Mouse (Mus musculus) Patski (cell line): Measurements from ENCODE around the gene Gars. TPM values are rescaled to one million over a fixed set of nuclear protein-coding genes. Genes with fewer than 3 reads are reported as not detected.

Experiments used
- ATAC-seq: fragments of 100-300 bp; one replicate; pipeline ENCODE4 v1.8.0; 2021
- CTCF ChIA-PET: fragments of 350-600 bp; sonication (Branson Sonifier 250); formaldehyde crosslinking; loops from one replicate; lab custom pipeline; 2022; ENCODE audit warnings: inconsistent platforms; lab: Charles Lee
- POLR2A ChIA-PET: fragments of 350-600 bp; sonication (Branson Sonifier 250); formaldehyde crosslinking; loops from one replicate; lab custom pipeline; 2022; ENCODE audit warnings: antibody characterized with exemption, inconsistent platforms; lab: Charles Lee
- DNase-seq: peaks from one replicate; pipeline ENCODE4 v3.0.0-alpha.2; 2011; ENCODE audit warnings: low read depth, low spot score
- H3K27me3 ChIP-seq: fragments of 371-371 bp; one replicate; pipeline ENCODE4 v1.5.1; 2021
- CTCF ChIP-seq: fragments of 100-300 bp; IDR thresholded peaks from one replicate; pipeline ENCODE4 v1.5.1; 2021
- in situ Hi-C: fragments of 300-500 bp; cut with MboI; formaldehyde crosslinking; loops from 3 replicates; pipeline ENCODE4 v1.11.1; 2018; ENCODE audit warnings: low pct_unique_long_range_greater_than_20kb, mixed read lengths
- polyA plus RNA-seq: library from polyadenylated mRNA; unstranded; gene quantifications from one replicate; pipeline ENCODE4 v1.2.3, GENCODE M21; 2021

The Gars gene
- polyA plus RNA-seq, 1 experiment from 2014 or later, result 279 TPM

DNA sequence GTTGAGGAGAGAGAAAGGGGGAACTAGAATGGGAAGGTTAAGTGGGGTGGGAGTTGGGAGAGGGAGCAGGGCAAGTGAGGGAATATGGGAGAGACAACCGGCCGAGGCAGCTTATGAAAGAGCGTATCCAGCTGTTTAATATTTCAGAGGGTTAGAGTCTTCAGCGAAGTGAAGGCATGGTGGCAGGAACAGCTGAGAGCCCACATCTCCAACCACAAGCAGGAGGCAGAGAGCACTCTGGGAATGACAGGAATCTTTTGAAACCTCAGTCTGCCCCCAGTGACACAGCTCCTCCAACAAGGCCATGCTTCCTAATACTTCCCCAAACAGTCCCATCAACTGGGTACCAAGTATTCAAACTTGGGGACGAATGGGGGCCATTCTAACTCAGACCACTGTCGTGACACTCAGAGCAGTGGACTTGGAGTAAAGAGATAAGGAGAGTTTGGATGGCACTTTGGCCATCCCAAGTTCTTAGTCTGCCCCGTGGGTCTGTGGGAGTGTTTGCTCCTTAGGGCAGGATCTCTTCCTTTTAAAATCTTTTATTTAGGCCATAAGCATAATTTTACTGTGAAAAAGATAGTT, 22.5 kb downstream of the Gars start:
- ChIA-PET POLR2A (no interaction called here), CTCF (no interaction called here)
- in situ Hi-C loops, result no loop called here
- DNase-seq, result no peak
- H3K27me3 ChIP-seq, result no peaks in the 10 kb centered on the region
- TF ChIP-seq CTCF, result no peak
- ATAC-seq, result no peak

- ChIA-PET POLR2A (no interaction called here), CTCF (no interaction called here)
These were observed 23.5 kb downstream of the Gars start for GRCm38 (mm10) chr6:55061328-55061727.

GRCm38 (mm10) chr6:55062200-55062599, 24.4 kb downstream of the Gars start:
- no peak for TF ChIP-seq CTCF
- CTCF ChIA-PET, result no interaction called here
- no peak for ATAC-seq

More at GRCm38 (mm10) chr6:55061328-55061727, 23.5 kb downstream of the Gars start:
- no peak for TF ChIP-seq CTCF
- DNase-seq, result no peak
- no peak for ATAC-seq
- H3K27me3 ChIP-seq, result no peaks in the 10 kb centered on the region
- in situ Hi-C loops, result no loop called here

GRCm38 (mm10) chr6:55063793-55064476, 26.1 kb downstream of the Gars start:
- H3K27me3 ChIP-seq, result no peaks in the 10 kb centered on the region
- in situ Hi-C loops, result no loop called here
- TF ChIP-seq CTCF, result no peak
- no peak for DNase-seq
- POLR2A ChIA-PET, result no interaction called here
- CTCF ChIA-PET, result interaction anchor here (0.9 to 2.6 kb wide), 4 partner anchors 12 to 23 kb away, joined by 3 to 8 read pairs (median 4); no protein-coding TSS in a partner anchor
- no peak for ATAC-seq

More at GRCm38 (mm10) chr6:55062200-55062599, 24.4 kb downstream of the Gars start:
- no peaks in the 10 kb centered on the region for H3K27me3 ChIP-seq
- POLR2A ChIA-PET, result no interaction called here
- DNase-seq, result no peak
- in situ Hi-C loops, result no loop called here

GRCm38 (mm10) chr6:55064477-55064827, 26.6 kb downstream of the Gars start:
- no peaks in the 10 kb centered on the region for H3K27me3 ChIP-seq
- ATAC-seq (no peak), DNase-seq (no peak)
- in situ Hi-C loops, result no loop called here
- ChIA-PET POLR2A (no interaction called here), CTCF (interaction anchor here (0.9 to 2.6 kb wide), 4 partner anchors 12 to 23 kb away, joined by 3 to 8 read pairs (median 4); no protein-coding TSS in a partner anchor)
- TF ChIP-seq CTCF, result no peak

- TF ChIP-seq CTCF, result no peak
- CTCF ChIA-PET, result interaction anchor here (1.0 to 2.6 kb wide), 3 partner anchors 9 to 15 kb away, joined by 3 to 8 read pairs (median 3); no protein-coding TSS in a partner anchor
These were observed 28.1 kb downstream of the Gars start for GRCm38 (mm10) chr6:55065903-55066302.

GRCm38 (mm10) chr6:55076561-55077255, 38.9 kb downstream of the Gars start:
- in situ Hi-C loops, result no loop called here
- H3K27me3 ChIP-seq, result no peaks in the 10 kb centered on the region
- ATAC-seq (no peak), DNase-seq (no peak)
- no peak for TF ChIP-seq CTCF
- ChIA-PET POLR2A (interaction anchor here (0.6 kb wide), 1 partner anchor 205 kb away, joined by 3 read pairs; no protein-coding TSS in a partner anchor), CTCF (interaction anchor here (0.8 to 1.4 kb wide), 3 partner anchors 13 to 60 kb away, joined by 3 read pairs; no protein-coding TSS in a partner anchor)

More at GRCm38 (mm10) chr6:55065903-55066302, 28.1 kb downstream of the Gars start:
- DNase-seq, result no peak
- in situ Hi-C loops, result no loop called here
- ATAC-seq, result no peak
- H3K27me3 ChIP-seq, result no peaks in the 10 kb centered on the region
- POLR2A ChIA-PET, result no interaction called here

DNA sequence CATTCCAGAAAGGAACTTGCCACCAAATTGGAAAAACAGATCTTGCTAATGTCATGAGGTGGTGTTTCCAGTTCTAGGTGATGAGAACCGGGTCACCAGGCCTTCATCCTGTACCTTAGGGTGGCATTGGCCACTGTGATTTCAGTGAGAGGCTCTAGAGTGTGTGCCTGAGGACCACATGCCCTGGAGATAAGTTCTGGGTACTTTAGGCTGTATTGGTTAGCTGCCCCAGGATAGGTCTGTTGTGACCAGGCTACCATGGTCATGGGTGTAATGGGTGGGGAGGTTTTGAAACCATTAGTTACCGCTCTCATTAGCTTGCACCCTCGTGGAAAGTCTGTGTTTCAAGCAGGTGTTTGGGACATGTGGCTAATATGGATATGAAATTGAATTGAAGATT, 43.6 kb downstream of the Gars start:
- POLR2A ChIA-PET, result no interaction called here
- CTCF ChIA-PET, result interaction anchor here (2.0 kb wide), 1 partner anchor 17 kb away, joined by 5 read pairs; no protein-coding TSS in a partner anchor
- in situ Hi-C loops, result no loop called here
- DNase-seq (no peak), ATAC-seq (no peak)
- no peaks in the 10 kb centered on the region for H3K27me3 ChIP-seq
- no peak for TF ChIP-seq CTCF

- no peak for DNase-seq
- in situ Hi-C loops, result no loop called here
- no peak for TF ChIP-seq CTCF
- no peak for ATAC-seq
- H3K27me3 ChIP-seq, result no peaks in the 10 kb centered on the region
- ChIA-PET POLR2A (no interaction called here), CTCF (no interaction called here)
These were observed 44.6 kb downstream of the Gars start for GRCm38 (mm10) chr6:55082261-55083051.

DNA sequence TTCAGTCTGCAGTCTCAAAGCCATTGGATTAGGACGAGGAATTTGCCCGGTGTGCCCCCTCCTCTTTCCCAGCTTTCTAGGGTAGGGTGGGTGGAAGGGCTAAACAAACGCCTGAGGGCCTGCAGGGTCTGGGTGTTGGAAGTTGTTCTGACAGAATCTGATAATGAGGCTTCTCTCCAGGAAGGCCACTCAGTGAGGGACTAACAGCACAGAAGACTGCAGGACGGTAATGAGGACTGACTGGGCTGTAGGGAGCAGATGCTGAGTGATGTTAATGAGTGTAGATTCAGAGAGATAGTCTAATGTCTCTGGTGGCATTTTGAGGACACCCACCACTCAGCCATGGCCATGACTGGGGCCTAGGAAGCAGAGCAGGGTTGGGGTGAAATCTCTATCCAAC, 49.5 kb downstream of the Gars start:
- ChIA-PET POLR2A (no interaction called here), CTCF (no interaction called here)
- DNase-seq (no peak), ATAC-seq (no peak)
- H3K27me3 ChIP-seq, result peaks cover 4% of the 10 kb centered on the region
- in situ Hi-C loops, result no loop called here
- TF ChIP-seq CTCF, result no peak
